Mouse (Mus musculus) left cerebral cortex, adult 8-10 months (tissue): ENCODE results near the gene Shisa5. TPM values are rescaled to one million over a fixed set of nuclear protein-coding genes. Genes with fewer than 3 reads are reported as not detected.

Experiments
- DNase-seq, 2 experiments: peaks; one replicate each; pipeline ENCODE4 v3.0.0; 2022; ENCODE audit warnings: low spot score in 2 of 2
- total RNA-seq, 4 experiments: library from RNA; stranded (reverse); gene quantifications; 2 replicates each; pipeline ENCODE4 v1.2.4; 2022

Gene Shisa5
- total RNA-seq, 4 experiments from 2014 or later, result 81.8 to 96.8 (median 91.6) TPM

DNA sequence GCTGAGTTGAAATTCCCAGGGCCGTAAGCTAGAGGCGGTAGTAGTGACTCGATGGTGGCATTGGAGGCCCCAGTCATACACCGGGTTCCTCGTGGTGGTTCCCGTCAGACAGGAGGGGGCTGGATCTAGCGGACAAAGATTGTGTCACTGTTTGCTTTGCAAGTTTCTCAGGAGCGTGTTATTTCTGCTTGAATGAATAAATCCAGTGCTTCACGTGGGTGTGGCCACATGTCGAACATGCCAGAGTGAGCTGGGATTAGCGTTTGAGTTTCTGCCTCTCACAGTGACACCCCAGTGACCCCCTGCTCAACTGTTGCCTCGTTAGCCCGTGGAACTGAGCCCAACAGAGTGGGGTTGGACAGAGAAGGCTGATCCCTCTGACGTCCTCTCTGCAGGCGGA, 52.1 kb downstream of the Shisa5 start:
- no peak for DNase-seq

DNA sequence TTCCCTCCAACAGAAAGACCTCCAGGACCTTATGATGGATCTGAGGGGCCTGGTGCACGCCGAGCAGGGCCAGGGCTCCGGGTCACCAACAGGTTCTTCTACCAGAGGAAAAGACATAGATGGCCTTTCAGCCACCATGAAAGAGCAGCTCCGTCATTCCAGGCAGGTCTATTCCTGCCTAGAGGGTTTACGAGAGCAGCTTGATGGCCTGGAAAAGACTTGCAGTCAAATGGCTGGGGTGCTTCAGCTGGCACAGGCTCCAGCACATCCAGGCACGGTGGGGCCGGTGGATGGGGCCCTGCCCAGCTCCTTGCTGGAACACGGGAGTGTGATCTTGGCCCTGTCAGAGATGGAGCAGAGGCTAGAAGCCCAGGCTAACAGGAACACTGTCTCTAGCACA, 53.4 kb downstream of the Shisa5 start:
- DNase-seq, result no peak

DNA sequence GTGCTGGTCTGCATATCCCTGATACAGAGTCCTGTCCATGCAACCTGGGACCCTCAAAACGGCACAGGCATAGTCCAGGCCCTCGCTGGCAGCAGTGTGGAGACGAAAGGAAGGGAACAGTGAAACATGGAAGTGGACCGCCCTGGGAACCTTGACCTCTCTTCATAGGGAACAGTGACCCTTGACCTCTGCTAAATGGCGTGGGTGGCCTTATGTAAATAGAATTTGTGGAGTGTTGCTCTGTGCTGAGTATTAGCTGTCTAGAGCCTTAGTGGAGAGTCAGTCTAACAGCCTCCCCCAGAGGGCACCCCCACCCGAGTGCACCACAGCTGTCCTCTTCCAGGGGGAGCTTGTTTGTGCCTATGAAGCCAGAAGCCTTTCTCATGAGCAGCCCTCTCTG, 54.4 kb downstream of the Shisa5 start:
- DNase-seq, result no peak

DNA sequence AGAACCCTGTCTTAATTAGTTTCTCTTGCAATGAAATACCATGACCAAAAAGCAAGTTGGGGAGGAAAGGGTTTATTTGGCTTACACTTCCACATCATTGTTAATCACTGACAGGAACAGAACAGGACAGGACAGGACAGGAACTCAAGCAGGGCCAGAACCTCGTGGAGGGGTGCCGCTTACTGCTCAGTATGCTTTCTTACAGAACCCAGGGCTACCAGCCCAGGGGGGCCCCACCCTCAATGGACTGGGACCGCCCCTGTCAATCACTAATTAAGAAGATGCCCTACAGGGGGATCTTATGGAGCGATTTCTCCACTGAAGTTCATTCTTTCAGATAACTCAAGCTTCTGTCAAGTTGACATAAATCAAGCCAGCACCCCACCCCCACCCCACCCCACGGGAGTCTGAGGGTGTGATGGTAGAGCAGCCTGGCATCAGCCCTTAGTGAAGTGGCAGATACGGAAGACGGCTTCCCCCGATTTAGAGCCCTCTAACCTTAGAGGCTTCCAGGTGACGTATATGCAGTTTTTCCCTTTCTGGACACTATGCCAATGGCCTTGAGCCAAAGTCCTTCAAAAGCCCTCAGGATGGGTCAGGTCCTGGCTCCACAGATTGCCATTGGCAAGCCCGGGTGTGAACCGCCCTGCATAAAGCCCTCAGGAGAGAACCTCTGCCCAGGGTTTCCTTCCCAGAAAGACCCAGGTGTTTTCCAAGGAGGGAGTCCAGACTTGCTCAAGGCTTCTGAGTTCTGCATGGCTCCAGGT, 55.6 kb downstream of the Shisa5 start:
- DNase-seq, result no peak

DNA sequence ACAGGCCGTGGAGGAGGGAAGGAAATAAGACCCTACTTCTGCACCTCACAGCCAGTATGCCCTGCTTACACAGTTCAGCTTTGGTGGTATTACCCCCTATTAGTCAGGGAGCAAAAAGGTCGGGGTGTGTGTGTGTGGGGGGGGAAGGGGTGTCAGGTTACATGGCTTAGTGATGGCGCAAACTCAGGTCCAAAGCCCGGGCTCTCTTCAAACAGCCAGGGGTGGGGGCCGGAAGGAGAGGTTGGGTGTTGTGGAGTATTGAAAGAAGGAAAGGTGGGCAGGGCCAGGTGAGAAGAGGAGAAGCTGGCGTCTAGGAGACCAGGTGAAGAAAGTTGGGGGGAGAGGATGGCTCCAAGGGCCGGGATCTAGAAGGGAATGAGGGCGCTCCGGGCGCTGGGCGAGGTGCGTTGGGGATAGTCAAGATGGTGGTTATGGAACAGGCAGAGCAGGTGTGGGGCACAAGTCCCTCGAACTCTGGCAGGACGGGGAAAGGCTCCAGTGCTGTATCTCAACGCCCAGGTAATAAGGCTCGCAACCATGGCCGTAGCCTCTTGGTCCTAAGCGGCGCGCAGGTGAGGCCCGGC, 56.3 kb downstream of the Shisa5 start:
- DNase-seq, result no peak

DNA sequence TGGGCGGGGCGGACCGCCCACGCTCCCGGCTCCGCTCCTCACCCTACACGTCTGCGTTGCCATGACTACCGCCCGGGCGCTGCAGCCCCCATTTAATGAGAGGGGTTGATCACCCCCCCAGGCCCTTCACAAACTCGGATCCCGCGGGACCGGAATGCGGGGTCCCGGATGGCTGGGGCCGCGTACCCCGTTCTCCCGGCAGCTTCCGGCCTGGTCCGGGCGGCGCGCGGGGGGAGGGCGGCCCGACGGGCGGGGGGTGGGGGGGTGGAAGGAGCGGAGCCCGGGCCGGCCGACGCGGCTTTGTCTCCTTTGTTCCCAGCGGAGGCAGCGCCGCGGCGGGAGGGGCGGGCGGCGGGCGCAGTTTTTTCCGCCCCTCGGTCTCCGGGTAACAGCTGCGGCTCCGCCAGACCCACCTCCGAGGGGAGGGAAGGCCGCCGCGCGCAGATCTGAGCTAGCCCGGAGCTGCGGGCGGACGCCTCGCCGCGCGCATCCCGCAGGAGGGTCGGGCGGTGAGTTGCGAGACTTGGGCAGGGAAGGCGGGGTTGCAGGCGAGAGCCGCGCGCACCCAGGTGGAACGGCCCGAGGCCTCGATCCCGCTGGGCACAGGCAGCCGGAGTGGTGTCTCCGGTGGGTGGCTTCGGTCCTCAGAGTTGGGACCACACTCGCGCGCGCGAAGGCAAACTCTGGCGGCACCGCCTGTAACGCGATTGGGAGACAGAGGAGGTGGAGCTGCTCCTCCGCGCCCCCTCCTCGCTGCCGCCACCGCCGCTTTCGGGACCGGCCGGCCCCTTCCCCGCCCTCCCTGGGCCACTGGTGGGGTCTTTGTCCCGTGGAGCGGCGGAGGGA, 57.0 kb downstream of the Shisa5 start, which contains the start of gene Plxnb1:
Plxnb1 (plus strand) TSS at position 253 of the 846 bp plus-strand sequence.
- peak; percentile 55 to 61 for DNase-seq

DNA sequence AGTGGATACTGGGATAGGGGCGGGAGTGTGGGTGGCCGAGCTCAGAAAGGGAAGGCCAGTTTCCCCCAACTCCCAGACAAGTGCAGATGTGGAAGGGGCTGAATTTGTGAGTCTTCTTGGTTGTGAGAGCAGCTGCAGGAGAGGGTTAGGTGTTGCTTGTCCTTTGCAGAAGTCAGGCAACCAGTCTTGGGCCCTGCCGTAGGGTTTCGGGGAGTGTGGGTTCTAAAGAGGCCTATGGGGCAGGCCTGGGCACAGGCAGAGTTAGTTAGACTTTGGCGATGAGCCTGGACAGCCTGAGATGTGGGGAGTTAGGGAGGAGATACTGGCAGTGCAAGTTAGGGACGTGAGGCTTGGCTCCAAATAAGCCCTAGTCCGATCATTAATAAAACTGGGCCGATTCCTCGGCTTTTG, 57.9 kb downstream of the Shisa5 start:
- DNase-seq, result peak in 1 of 2 experiments; percentile 21

DNA sequence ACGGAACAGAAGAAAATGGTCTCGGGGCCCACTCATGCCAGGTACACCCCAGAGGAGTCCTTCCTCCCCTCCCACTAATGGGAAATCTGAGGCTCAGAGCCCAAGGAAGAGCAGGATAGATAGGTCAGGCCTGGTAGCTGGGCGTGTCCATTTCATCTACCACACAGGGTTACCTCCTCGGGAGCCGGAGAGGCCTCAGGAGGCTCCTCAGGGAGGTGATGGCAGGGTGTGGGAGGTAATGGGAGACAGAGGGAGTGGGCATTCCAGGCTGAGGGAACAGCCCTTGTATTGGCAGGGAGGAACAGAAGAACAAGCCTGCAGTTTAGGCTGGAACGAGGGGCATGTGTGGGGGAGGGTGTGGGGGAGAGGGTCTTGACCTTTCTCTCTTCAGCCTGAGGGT, 58.5 kb downstream of the Shisa5 start:
- DNase-seq, result no peak

DNA sequence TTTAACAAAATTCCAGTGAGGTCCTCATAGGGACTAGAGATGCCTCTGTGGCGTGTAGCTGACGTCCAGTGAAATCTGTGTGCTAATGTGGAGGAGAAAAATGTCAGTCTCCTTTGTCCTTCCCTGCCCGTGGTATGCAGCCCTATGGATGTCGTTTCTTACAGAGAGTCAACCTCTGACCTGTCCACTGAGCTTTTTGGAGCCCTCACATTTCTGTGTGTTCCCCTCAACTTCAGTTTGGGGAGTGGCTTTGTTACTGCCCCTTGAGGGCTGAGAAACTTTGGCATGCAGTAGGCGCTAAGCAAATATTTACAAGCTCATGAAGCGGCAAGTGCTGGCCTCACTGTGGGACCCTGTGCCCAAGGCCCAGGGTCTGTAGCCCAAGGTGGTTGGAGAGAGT, 58.9 kb downstream of the Shisa5 start:
- no peak for DNase-seq

DNA sequence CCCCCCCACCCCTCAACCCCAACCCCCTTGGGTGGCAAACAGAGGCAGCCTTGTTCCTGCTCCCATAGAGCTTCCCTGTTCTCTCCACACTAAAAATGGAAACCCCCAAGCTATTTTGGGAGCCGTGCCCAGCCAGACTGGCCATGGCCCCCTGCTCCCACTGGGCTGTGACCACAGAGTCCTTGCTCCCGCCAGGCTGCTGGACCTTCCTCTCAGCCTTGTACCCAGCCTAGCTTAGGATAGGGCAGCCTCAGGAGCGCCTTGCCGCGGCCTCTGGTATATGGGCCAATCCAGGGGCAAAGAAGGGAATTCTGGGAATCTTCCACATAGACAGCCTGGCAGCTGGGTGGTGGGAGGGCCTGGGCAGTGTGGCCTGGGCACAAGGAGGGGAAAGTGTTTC, 59.5 kb downstream of the Shisa5 start:
- peak; percentile 56 to 79 for DNase-seq

DNA sequence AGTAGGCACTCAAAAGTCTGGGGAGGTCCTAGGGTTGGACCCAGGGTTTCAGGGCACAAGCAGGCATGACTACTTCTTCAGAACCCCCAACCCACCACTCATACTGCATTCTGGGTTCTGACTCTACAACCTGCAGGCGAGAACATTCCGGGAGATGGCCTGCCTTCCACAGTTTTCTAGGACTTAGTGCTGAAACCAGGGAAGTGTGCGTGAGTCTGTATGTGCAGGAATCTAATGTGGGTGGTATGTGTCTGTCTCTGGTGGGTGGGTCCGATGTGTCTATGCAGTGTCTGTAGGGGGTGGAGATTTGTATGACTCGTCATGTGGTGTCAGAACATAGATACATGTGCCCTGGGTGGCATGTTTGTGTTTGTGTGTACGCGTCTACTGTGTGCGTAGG, 60.0 kb downstream of the Shisa5 start:
- DNase-seq, result no peak

DNA sequence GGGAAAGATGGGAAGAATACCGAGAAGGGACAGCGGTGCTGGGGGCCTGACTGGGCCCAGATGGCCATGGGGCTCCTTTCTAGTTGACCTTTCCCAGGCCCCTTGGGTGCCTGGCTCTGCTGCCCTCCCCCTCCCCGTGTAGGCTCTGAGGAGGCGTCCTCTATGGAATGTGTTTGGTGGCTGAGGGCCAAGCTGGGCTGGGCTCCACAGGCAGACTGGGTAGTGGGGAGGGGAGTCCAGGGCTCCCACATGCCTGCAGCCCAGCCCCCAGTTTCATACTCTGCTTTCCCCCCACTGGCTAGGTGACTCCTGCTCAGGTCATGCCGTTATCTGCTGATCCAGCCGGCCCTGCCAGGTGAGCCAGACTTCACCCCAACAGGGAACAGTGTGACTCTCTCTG, 60.6 kb downstream of the Shisa5 start:
- peak in 1 of 2 experiments; percentile 52 for DNase-seq

DNA sequence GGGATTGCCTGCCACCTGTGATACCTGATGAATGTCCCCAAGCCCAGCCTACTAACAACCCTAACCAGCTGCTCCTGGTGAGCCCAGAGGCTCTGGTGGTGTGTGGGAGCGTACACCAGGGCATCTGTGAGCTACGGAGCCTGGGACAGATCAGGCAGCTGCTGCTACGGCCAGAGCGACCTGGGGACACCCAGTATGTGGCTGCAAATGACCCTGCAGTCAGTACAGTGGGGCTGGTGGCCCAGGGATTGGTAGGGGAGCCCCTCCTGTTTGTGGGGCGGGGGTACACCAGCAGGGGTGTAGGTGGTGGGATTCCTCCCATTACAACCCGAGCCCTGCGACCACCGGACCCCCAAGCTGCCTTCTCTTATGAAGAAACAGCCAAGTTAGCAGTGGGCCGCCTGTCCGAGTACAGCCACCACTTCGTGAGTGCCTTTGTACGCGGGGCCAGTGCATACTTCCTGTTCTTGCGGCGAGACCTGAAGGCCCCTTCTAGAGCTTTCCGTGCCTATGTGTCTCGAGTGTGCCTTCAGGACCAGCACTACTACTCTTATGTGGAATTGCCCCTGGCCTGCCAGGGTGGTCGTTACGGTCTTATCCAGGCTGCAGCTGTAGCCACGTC, 62.1 kb downstream of the Shisa5 start:
- no peak for DNase-seq

DNA sequence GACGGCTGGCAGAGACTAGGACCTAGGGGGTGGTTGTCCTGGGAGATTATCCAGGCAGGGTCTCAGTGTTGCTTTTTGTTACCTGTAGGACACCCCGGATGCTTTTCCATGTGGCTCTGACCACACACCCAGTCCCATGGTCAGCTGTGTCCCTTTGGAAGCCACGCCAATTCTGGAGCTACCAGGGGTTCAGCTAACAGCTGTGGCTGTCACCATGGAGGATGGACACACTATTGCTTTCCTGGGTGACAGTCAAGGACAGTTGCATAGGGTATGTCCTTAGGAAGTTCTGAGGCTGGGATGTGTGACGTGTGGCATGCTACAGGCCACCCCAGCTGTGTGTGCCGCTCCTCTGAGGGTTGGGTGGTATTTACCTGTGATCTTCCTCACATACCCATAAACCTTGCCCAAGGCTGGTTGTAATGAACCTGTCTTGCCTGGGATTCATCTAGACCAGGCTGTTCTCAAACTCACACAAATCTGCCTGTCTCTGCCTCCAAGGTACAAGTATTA, 63.6 kb downstream of the Shisa5 start:
- no peak for DNase-seq

DNA sequence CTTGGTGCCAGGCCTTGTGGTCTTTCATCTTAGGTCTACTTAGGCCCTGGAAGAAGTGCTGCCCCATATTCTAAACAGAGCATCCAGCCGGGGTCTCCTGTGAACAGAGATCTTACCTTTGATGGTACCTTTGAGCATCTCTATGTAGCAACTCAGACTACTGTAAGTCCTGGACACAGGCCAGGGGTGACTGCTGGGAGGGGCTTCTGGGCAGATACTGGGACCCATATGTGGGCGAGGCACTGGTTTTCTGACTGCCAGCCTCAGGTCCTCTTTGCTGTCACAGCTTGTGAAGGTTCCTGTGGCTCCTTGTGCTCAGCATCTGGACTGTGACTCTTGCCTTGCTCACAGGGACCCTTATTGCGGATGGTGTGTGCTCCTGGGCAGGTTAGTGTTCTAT, 64.2 kb downstream of the Shisa5 start:
- DNase-seq, result no peak

DNA sequence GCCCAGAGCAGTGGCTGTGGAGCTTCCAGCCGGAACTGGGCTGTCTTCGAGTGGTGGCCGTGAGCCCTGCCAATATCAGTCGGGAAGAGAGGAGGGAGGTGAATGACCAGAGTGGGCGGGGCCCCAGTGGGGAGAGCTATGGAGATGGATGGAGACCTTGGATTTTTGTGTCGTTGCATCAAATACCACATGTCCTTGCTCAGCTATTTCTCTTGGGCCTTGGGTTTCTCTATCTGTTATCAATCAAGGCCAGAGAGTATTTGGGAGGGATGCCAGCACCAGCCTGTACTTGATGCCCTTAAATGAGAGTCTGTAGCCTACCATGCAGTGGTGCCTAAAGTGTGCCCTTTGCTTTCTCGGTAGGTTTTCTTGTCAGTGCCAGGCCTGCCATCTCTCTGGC, 64.9 kb downstream of the Shisa5 start:
- DNase-seq, result no peak

DNA sequence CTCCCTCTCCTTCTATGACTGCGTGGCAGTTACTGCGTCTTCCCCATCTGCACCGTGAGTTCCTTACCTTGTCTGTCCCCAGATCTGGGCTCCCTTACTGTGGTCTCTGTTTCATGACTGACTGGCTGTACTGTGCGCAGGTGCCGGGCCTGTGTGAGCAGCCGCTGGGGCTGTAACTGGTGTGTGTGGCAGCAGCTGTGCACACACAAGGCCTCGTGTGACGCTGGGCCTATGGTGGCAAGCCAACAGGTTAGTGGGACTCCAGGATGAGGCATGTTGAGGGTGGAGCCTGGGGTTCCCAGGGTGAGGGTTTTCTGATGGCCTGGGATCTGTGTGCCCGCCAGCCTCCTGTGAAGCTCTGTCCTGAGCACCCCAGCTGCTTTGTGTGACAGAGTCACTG, 65.7 kb downstream of the Shisa5 start:
- no peak for DNase-seq

DNA sequence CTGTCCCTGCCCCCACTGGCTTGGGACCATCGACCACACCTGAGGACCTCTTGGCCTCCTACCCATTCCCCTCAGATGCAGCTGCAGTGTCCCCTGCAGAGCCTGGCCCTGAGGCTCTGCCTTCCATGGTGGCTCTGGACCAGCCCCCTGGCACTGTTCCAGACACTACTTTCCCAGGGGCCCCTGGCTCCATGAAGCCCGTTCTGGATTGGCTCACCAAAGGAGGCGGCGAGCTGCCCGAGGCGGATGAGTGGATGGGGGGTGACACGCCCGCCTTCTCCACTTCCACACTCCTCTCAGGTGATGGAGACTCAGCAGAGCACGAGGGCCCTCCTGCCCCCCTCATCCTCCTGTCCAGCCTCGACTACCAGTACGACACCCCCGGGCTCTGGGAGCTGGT, 66.6 kb downstream of the Shisa5 start:
- DNase-seq, result no peak

DNA sequence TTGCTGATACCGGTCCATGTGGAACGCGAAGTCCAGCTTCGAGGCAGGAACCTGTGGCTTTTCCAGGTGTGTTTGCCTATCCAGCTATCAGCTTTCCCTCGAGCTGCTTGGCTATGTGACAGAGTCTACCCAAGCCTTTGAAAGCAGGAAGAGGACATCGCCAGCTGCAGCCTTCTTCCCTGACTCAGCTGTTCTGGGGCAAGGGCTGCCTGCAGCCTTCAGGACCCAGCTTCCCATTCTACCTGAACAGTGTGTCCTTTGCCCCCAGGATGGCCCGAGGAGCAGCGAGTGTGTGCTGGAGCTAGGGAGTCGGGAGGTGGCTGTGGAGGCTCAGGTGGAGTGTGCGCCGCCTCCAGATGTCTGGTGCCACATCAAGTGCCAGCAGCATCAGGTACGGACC, 67.3 kb downstream of the Shisa5 start:
- no peak for DNase-seq

DNA sequence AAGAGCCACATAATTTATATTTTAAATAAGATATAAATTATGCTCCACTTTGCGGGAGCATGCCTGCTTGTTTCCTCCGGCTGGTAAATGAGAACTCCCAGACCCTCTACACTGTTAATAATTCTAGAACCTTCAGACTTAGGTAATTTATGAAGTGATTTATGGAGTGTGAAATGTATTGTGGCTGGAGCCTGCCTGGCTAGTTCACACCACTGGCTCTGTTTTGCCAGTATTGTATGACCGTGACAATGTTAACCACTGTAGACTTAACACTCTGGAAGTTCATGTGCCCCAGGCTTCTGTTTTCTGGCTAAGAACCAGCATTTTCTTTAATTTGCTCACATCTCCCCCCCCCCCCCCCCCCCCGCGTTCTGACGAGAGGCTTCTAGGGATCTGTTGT, 69.0 kb downstream of the Shisa5 start:
- no peak for DNase-seq
